Mouse (Mus musculus): Measurements from ENCODE around the gene Rab38.

Gene Rab38

DNA sequence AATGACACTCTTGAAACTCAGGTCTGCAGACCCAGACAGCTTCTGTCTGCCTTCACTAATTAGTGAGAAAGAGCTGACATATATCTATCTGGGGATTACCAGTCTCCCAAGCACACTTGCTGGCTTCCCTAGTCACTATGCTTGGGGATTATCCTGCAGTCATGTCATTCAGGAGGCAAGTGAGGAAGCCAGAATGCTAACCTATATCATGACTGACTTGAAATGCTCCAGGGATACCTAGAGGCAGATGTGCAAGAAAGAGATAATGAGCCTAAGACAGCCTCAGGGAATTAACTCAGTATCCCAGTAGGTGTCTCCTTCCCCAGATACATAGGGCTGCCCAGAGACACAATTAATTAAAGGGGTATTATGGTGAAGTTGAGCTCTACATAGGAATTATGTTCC lies 106.1 kb downstream of the Rab38 start:
- DNase-seq = no peak

DNA sequence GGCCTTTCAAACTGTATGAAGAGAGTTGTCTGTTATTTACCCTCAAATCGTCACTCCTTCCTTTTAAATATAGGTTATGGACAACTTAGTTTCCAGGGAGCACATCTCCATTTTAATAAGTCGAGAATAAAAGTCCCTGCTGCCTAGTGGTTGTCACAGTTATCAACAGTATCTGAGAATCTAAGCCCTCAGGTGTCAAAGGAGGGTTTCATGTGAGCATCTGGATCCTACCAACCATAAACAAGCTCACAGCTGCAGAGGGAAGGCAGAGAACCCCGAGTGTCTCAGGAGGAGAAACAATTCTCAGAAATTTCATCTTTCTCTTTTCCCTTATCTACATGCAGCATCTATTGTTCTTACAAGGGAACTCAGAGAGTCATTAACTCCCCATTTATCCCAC lies 106.7 kb downstream of the Rab38 start:
- DNase-seq = no peak

Measured in kidney, postnatal 14 days (tissue).